Mouse (Mus musculus) ES-E14 (cell line): ENCODE results near the gene Cacna1d.

Experiments used
- CHD2 ChIP-seq: IDR thresholded peaks from 2 replicates; pipeline ENCODE4 v1.6.1; 2014; ENCODE audit warnings: mild to moderate bottlenecking, low read depth, low read length, inconsistent platforms
- HCFC1 ChIP-seq: IDR thresholded peaks from 2 replicates; pipeline ENCODE4 v1.6.1; 2012; ENCODE audit warnings: low read length, inconsistent platforms, borderline replicate concordance; ENCODE audit not compliant: insufficient read depth
- MAFK ChIP-seq: IDR thresholded peaks from 2 replicates; pipeline ENCODE4 v1.6.1; 2014; ENCODE audit warnings: mild to moderate bottlenecking, low read depth, low read length, inconsistent platforms; ENCODE audit not compliant: insufficient read depth
- ZC3H11A ChIP-seq: IDR thresholded peaks from 2 replicates; pipeline ENCODE4 v1.6.1; 2012; ENCODE audit warnings: low read depth, mild to moderate bottlenecking, inconsistent platforms, low read length, borderline replicate concordance
- ZNF384 ChIP-seq: IDR thresholded peaks from 2 replicates; pipeline ENCODE4 v1.6.1; 2012; ENCODE audit warnings: low read depth, low read length, inconsistent platforms

DNA sequence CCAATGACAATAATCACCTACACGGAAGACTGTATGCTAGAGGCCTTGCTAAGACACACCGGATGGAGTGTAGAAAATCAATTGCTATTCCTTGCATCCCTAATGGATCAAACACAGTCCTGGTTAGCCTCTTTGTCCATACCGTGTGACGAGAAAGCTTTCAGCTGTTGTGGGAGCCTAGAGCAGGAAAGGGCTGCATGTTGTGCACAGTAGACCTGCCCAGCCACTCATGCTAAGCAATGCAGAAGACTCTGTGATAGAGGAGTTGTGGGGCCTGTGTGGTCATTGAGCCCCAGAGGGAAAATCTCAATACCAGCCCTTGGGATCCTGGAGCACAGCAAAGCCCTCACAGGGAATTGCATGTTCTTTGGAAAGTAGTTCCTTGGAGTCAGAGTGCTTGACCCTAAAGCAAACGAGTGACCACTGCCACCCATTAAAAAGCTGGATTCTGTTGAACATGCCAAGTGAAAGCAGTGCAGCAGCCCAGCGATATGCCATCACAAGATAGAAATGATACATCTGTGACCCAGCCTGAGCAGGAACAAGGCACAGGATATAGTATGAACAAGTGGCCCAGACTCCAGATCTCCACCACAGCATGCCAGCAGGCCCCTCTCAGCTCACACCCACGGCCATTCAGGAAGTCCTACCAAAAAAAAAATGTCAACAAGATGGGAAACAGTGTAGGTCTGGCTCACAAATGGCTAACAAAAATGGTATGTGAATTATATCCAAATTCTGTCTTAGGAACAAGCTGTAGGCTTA lies 68.7 kb downstream of the Cacna1d start:
- no peak for TF ChIP-seq ZC3H11A
- no peak for TF ChIP-seq ZNF384
- TF ChIP-seq MAFK, result no peak
- no peak for TF ChIP-seq CHD2
- no peak for TF ChIP-seq HCFC1
